Mouse (Mus musculus): ENCODE measurements around the gene Paf1. TPM values are rescaled to one million over a fixed set of nuclear protein-coding genes. Genes with fewer than 3 reads are reported as not detected.

Paf1 gene
- total RNA-seq, 2 experiments from 2014 or later: 42.1 to 153 TPM

DNA sequence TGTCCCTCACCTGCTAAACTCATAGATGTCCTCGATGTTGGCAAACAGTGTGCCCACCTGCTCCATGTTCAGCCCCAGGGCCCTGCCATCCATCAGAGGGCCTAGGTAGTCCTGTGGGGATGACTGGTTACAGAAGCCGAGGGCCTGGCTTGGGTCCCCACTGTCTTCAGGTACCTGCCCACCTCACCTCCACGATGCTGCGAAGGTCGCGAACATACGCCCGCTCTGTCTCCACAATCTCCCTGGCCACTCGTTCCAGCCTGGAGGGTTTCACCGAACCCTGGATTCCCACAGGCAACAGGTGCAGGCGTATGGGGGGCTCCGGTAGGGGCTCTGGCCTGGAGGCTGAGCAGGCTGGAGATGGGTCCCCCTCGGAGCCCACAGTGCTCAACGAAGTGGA lies 22.7 kb upstream of the Paf1 start:
- no peak for ATAC-seq (ENCODE audit: poor library complexity, severe bottlenecking)

DNA sequence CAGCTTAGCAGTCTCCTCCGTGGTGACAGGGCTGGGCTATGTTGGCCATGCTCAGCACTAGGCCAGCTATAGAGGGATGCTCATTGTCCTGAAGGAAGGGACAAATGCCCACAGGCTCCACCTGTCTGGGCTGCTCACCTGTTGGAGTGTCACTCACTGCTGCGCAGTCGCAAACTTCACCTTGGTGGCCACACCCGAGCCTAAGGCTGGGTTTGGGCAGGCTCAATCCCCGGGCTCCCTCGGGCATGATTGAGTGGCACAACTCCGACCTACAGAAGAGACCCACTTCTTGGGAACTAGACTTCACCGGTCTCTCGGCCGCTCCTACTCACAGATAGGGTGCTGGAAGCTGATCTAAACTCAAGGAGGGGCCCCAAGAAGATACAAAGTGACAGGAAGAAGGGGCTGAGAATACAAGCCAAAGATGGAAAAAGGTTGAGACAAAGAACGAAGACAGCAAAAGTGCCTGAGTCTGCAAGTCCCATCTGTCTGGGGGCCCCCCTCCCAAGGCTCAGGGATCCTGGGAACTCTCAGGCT lies 21.7 kb upstream of the Paf1 start:
- ATAC-seq (ENCODE audit: poor library complexity, severe bottlenecking): no peak

- no peak for ATAC-seq (ENCODE audit: poor library complexity, severe bottlenecking)
These were observed 21.2 kb upstream of the Paf1 start for GRCm38 (mm10) chr7:28371514-28371989.

- ATAC-seq (ENCODE audit: poor library complexity, severe bottlenecking): peak; percentile 60
These were observed 20.3 kb upstream of the Paf1 start, which contains the start of gene Plekhg2 for GRCm38 (mm10) chr7:28372251-28373108. Plekhg2 (minus strand) TSS chr7:28372599.

DNA sequence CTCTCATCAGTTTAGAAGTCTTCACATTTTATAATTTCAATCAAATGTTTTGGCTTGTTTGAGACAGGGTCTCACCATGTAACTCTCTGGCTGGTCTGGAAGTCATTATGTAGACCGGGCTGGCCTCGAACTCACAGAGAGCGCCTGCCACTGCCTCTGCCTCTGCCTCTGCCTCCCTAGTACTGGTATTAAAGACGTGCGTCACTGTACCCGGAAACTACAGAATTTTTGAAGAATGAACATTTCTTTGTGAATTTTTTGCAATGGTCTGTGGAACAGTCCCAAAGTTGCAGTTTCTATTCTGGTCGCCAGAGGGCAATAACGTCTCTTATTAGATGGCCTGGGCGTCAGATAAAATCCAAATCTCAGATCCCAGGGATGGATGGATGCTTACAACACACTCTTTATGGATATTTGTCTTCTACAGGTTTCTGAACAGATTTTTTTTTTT lies 19.6 kb upstream of the Paf1 start:
- ATAC-seq (ENCODE audit: poor library complexity, severe bottlenecking): peak; percentile 6

DNA sequence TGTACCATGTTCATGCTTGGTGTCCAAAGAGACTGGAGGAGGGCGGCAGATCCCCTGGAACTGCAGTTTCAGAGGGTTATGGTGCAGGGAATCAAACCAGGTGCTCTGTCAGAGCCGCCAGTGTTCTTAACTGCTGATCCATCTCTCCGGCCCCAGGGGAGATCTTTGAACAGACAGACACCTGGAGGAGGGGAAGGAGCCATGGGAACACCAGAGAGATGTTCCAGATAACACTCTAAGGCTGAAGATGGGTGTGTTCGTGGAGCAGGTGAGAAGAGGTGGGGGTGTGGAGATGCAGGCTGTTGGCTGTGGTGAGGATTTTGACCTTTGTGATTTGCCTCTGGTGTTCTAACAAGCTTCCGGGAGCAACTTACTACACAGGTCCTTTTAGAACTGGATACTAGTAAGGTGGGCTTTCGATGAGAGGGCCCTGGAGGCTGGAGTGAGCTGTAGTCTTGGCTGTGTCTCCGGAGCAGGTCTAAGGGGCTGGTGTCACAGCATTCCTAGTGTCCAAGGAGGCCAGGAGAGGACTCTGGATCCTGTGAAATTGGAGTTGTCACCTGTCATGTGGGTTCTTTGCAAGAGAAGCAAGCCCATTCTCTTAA lies 18.8 kb upstream of the Paf1 start:
- ATAC-seq (ENCODE audit: poor library complexity, severe bottlenecking): no peak

GRCm38 (mm10) chr7:28374647-28375046 lies 18.1 kb upstream of the Paf1 start:
- ATAC-seq (ENCODE audit: poor library complexity, severe bottlenecking): no peak

- peak; percentile 24 for ATAC-seq (ENCODE audit: poor library complexity, severe bottlenecking)
These were observed 17.4 kb upstream of the Paf1 start for GRCm38 (mm10) chr7:28375176-28375921.

GRCm38 (mm10) chr7:28376011-28376771 lies 16.6 kb upstream of the Paf1 start:
- peak; percentile 1 for ATAC-seq (ENCODE audit: poor library complexity, severe bottlenecking)

GRCm38 (mm10) chr7:28377190-28378065 lies 15.3 kb upstream of the Paf1 start:
- no peak for ATAC-seq (ENCODE audit: poor library complexity, severe bottlenecking)

GRCm38 (mm10) chr7:28378066-28378690 lies 14.6 kb upstream of the Paf1 start:
- ATAC-seq (ENCODE audit: poor library complexity, severe bottlenecking): peak; percentile 1

- peak; percentile 23 for ATAC-seq (ENCODE audit: poor library complexity, severe bottlenecking)
These were observed 13.7 kb upstream of the Paf1 start for GRCm38 (mm10) chr7:28378769-28379651.

GRCm38 (mm10) chr7:28380237-28381016 lies 12.3 kb upstream of the Paf1 start, which contains the start of gene Zfp36:
Zfp36 (minus strand) TSS chr7:28380253.
- no peak for ATAC-seq (ENCODE audit: poor library complexity, severe bottlenecking)

GRCm38 (mm10) chr7:28381017-28381790 lies 11.5 kb upstream of the Paf1 start:
- ATAC-seq (ENCODE audit: poor library complexity, severe bottlenecking): peak; percentile 22

DNA sequence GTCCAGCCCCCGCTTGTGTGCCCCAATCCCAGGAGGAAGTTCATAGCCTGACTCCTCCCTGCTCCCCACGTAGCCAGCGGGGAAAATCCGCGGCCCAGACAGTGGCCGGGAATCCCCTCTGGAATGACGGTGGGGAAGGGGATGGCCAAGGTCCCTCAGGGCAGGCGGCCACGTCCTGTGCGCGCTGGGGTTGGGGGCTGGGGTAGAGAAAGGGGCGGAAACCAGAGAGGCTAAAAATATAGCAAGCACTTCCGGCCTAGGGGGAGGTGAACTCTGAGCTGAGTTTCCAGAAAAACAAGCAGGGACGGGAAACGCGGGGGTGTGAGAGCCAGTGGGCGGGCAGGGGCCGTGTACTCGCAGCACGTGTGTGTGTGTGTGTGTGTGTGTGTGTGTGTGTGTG lies 10.8 kb upstream of the Paf1 start:
- ATAC-seq (ENCODE audit: poor library complexity, severe bottlenecking): peak; percentile 3

GRCm38 (mm10) chr7:28382347-28382951 lies 10.3 kb upstream of the Paf1 start:
- no peak for ATAC-seq (ENCODE audit: poor library complexity, severe bottlenecking)

Measured in megakaryocyte, adult 5-6 weeks (primary cell).